Mouse (Mus musculus): ENCODE data around the gene Kdr. TPM values are rescaled to one million over a fixed set of nuclear protein-coding genes. Genes with fewer than 3 reads are reported as not detected.

Kdr gene
- 7.7 and 10.0 TPM in 2 replicates for polyA plus RNA-seq (2015; fragmentation: Nextera tagmentation; extraction: Ambion mirVana)

DNA sequence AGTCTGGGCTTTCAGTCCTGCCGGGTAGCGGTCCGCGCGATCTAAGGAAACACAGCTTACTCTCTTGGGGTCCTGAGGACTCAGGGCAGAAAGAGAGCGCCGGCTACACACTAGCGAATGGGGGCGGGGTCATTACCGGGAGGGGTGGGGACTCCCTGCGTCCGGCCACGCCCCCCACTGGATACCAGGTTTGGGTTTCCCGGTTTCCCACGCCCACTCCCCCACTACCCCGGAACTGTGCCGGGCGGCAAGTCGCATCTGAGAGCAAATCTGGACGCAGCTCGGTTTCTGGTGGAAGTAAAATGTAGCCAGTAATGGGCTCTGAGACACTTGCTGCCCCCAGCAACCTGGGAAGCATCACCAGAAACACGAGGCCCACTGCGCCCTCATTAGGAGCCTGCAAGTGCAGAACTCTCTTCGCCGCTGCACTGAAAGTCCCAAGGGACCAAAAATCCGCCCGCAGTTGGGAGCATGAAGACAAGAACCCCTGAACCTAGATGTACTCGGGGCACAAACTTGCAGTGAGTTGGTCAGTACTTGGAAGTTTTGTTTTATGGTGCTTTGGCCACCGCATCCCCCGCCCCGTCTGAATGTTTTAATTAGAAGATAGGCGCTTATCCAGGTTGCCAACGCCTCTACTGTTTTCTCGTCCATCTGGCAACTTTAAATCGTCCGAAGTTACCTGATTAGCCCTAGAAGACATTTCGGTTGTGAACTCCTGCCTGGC, at the start of gene Kdr:
TSS of gene Kdr (minus strand) at position 85 of the 727 bp plus-strand sequence.
- no peaks in the 10 kb centered on the region for H3K36me3 ChIP-seq
- H3K4me2 ChIP-seq = peak within 1 kb of the TSS; percentile 77
- H3K9me3 ChIP-seq (replicated peaks) = no peaks in the 10 kb centered on the region
- peaks cover 12% of the 10 kb centered on the region for H3K4me1 ChIP-seq (replicated peaks)
- under 1% methylated on average over 37 of the region's 37 CpGs for WGBS (ENCODE audit: insufficient replicate concordance)
- DNase-seq (no peak), ATAC-seq (ENCODE audit: low read depth) (peak; percentile 54)
- H3K9ac ChIP-seq = peak within 1 kb of the TSS; percentile 63
- H3K4me3 ChIP-seq (replicated peaks) = peak within 1 kb of the TSS; percentile 61
- H3K27ac ChIP-seq = peak within 1 kb of the TSS; percentile 43; the same call in 1 of the 2 replicates
- H3K27me3 ChIP-seq = peaks cover 85% of the 10 kb centered on the region

DNA sequence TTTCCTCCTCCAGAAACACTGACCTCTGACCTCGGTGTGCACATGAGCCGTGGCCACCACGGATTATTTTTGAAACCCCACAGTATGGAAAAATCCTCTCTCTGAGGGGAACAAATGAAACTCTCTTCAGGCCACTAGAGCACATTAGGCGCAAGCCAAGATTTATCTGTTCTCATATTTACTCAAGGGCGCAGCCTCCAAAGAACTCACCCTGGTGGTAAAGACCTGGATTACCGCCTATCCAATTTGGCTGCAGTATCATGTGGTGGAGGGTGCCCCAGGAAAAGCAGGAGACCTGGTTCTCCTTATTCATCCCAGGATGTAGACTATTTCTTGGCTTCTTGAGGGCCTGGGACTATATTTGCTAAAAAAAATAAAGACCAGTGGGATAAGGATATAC, 48.5 kb upstream of the Kdr start:
- Histone ChIP-seq H3K4me3 (replicated peaks) (no peak overlapping the region), H3K4me2 (no peak overlapping the region), H3K36me3 (no peaks in the 10 kb centered on the region), H3K27me3 (no peaks in the 10 kb centered on the region; the same call in 1 of the 2 replicates), H3K4me1 (replicated peaks) (no peaks in the 10 kb centered on the region), H3K27ac (no peak overlapping the region), H3K9me3 (replicated peaks) (no peaks in the 10 kb centered on the region), H3K9ac (no peak overlapping the region)
- no peak for DNase-seq
- WGBS (ENCODE audit: insufficient replicate concordance) = 62% methylated on average over 6 of the region's 6 CpGs
- no peak for ATAC-seq (ENCODE audit: low read depth)

DNA sequence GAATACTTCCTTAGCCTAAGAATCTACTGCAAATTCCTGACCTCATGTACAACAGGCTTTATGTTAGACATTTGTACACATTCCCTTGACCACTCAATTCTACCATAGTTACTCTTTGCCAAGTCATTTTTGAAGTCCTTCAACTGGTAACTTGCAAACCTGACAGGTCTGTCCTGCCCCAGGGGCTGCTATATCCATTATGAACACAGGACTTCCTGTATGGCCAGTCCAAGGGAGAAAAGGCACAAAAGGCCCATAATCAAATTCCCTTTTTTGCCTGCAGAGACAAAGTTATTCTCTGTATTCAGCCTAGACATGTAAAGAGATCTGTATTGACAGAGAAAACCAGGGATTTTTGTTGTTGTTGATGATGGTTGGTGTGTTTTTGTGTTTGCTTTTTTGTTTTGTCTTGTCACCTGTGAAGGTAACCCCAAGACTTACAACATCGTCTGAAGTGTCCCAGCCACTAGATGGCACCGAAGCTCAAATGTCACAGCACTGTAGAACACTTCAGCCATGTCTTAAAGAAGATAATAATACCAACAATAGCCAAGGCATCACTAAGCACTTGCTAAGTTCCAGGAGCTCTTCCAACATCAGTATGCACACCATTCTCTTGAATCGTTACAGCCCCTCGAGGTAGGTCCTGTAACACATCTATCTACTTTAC, 47.9 kb upstream of the Kdr start:
- no peak for ATAC-seq (ENCODE audit: low read depth)
- WGBS (ENCODE audit: insufficient replicate concordance) = 25% methylated on average over 4 of the region's 4 CpGs
- H3K9ac ChIP-seq = no peak overlapping the region
- H3K27ac ChIP-seq = no peak overlapping the region
- no peak overlapping the region for H3K4me2 ChIP-seq
- no peaks in the 10 kb centered on the region for H3K9me3 ChIP-seq (replicated peaks)
- DNase-seq = no peak
- no peak overlapping the region for H3K4me3 ChIP-seq (replicated peaks)
- H3K27me3 ChIP-seq = no peaks in the 10 kb centered on the region; the same call in 1 of the 2 replicates
- H3K4me1 ChIP-seq (replicated peaks) = no peaks in the 10 kb centered on the region
- no peaks in the 10 kb centered on the region for H3K36me3 ChIP-seq

DNA sequence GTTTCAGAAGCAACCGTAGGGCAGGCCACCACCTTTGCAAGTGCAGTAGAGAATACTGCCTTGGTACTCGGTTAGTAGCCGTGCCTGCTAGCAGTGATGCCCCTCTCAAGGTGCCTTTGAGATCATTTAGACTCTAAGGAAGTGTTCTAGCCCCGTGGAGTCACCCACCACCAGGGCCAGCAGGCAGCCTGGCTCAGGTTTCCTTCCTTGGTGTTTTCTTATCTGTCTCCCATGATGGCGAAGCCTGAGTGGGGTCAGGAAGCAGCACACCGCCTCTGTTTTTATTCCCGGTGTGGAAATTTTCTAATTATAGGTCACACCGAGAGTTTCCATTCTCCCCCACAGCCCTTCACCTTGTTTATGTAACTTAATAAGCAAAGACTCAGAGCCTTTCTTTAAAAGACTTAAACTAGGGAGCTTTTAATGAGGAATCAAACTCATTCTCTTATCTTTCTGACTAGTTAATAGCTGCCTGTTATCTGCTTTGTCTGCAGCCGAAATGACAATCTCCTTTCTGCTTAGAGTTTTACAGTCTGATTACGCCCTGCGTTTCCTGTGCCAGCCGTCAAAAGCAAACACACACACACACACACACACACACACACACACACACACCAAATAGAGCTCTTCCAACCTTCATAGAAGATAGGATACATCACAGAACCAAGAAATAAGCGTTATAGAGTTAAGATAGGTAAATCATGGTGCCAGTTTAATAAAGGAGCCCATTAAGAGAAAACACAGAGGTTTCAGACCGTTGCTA, 44.9 kb upstream of the Kdr start:
- DNase-seq = no peak
- H3K4me3 ChIP-seq (replicated peaks) = no peak overlapping the region
- no peak overlapping the region for H3K27ac ChIP-seq
- WGBS (ENCODE audit: insufficient replicate concordance) = 17% methylated on average over 14 of the region's 14 CpGs
- no peak overlapping the region for H3K9ac ChIP-seq
- H3K9me3 ChIP-seq (replicated peaks) = no peaks in the 10 kb centered on the region
- H3K4me2 ChIP-seq = no peak overlapping the region
- no peaks in the 10 kb centered on the region for H3K4me1 ChIP-seq (replicated peaks)
- no peaks in the 10 kb centered on the region for H3K36me3 ChIP-seq
- no peak for ATAC-seq (ENCODE audit: low read depth)
- no peaks in the 10 kb centered on the region; the same call in 1 of the 2 replicates for H3K27me3 ChIP-seq

DNA sequence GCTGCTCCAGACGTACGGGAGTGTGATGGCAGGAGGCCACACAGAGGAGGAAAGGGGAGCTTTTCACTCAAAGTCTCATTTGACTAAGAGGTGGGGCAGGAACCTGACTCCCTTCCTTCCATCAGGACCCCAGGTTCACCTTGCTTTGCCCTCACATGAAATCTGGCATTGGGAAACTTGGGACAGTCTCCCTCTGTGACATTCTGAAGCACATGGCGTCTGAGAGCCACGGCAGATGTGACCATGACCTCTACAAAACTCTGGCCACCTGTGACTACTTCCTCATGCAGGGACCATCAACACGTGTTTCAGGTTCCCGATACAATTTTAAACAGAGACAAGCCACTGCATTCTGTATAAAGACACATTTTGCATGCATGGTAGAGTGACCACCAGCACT, 44.2 kb upstream of the Kdr start:
- Histone ChIP-seq H3K4me2 (no peak overlapping the region), H3K27ac (no peak overlapping the region), H3K36me3 (no peaks in the 10 kb centered on the region), H3K27me3 (no peaks in the 10 kb centered on the region; the same call in 1 of the 2 replicates), H3K4me3 (replicated peaks) (no peak overlapping the region), H3K9me3 (replicated peaks) (no peaks in the 10 kb centered on the region), H3K4me1 (replicated peaks) (no peaks in the 10 kb centered on the region), H3K9ac (no peak overlapping the region)
- WGBS (ENCODE audit: insufficient replicate concordance) = 69% methylated on average over 6 of the region's 6 CpGs
- DNase-seq (no peak), ATAC-seq (ENCODE audit: low read depth) (no peak)

DNA sequence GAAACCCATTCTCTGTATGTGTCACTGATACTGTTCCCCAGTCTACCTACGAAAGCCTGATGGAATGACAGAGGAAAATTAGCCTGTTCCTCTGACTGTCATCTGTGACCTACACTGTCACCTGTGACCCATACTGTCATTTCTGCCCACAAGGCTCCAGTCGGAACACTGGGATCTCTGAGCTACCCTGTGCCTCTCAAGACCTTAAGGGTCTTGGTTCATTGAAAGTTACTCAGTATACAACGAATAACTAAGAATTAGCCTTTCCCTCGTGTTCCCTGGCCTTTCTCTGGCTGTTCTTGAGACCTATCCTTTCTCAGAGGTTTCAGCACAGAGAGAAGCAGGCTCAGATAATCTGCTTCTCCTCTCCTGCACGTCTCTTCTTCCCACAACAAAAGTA, 40.1 kb upstream of the Kdr start:
- Histone ChIP-seq H3K9me3 (replicated peaks) (no peaks in the 10 kb centered on the region), H3K4me3 (replicated peaks) (no peak overlapping the region), H3K27me3 (no peaks in the 10 kb centered on the region; the same call in 1 of the 2 replicates), H3K4me1 (replicated peaks) (no peaks in the 10 kb centered on the region), H3K9ac (no peak overlapping the region), H3K4me2 (no peak overlapping the region), H3K36me3 (no peaks in the 10 kb centered on the region), H3K27ac (no peak overlapping the region)
- DNase-seq (no peak), ATAC-seq (ENCODE audit: low read depth) (no peak)
- WGBS (ENCODE audit: insufficient replicate concordance) = 54% methylated on average over 5 of the region's 5 CpGs

DNA sequence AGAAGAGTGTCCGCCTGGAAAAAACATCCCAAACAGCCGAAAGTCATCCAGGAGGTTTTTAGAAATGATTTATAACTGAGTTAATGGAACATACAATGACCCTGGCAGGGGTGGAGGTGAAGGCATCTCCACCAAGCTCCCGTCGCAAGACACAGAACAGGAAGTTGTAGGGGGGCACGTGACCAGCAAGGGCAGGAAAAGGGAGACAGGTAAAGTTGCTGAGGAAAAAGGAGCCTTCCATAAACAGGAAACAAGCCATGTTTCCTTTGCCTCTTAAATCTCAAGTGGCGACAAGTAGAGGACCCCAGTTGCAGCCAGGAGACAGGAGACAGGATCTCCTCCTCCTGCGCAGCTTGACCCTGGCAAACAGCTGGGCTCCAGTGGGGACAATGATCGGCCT, 37.8 kb upstream of the Kdr start:
- ATAC-seq (ENCODE audit: low read depth) = no peak
- H3K4me2 ChIP-seq = no peak overlapping the region
- no peaks in the 10 kb centered on the region for H3K36me3 ChIP-seq
- H3K27me3 ChIP-seq = peaks cover 2% of the 10 kb centered on the region; the same call in 1 of the 2 replicates
- DNase-seq = no peak
- H3K27ac ChIP-seq = 0 out of 2 replicates have a peak overlapping the region, but pooled peaks have one; percentile 21
- H3K4me3 ChIP-seq (replicated peaks) = no peak overlapping the region
- WGBS (ENCODE audit: insufficient replicate concordance) = 47% methylated on average over 8 of the region's 8 CpGs
- no peaks in the 10 kb centered on the region for H3K9me3 ChIP-seq (replicated peaks)
- no peaks in the 10 kb centered on the region for H3K4me1 ChIP-seq (replicated peaks)
- H3K9ac ChIP-seq = no peak overlapping the region

DNA sequence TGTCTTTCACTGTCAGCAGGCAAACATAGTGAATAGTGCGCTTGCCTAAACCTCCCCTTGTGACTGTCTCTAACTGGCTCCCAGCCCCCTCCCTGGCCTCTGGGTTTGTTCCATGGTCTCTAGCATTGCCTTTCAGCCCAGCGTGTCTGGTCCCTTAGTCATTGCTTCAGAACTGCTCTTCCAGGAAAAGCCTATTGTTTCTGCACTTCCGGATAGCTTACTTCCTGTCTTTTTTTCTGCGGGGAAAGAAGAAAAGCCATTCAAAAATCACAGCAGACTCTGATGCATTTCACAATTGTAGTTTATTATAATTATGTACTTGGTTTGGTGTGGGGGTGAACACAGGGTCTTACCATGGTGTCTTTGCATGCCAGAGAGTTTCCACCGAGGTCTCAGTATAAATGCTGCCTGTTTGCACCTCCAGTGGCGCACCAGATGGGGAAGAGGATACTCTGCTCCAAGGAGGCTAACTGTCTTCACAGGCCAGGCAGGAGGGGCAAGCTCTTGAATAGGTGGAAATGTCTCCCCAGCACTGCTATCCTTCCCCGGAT, 35.7 kb upstream of the Kdr start:
- no peak for DNase-seq
- Histone ChIP-seq H3K36me3 (no peaks in the 10 kb centered on the region), H3K4me1 (replicated peaks) (no peaks in the 10 kb centered on the region), H3K4me2 (no peak overlapping the region), H3K27me3 (peaks cover 2% of the 10 kb centered on the region; the same call in 1 of the 2 replicates), H3K9ac (no peak overlapping the region), H3K27ac (0 out of 2 replicates have a peak overlapping the region, but pooled peaks have one; percentile 7), H3K9me3 (replicated peaks) (no peaks in the 10 kb centered on the region), H3K4me3 (replicated peaks) (no peak overlapping the region)
- no peak for ATAC-seq (ENCODE audit: low read depth)
- WGBS (ENCODE audit: insufficient replicate concordance) = 30% methylated on average over 7 of the region's 7 CpGs

DNA sequence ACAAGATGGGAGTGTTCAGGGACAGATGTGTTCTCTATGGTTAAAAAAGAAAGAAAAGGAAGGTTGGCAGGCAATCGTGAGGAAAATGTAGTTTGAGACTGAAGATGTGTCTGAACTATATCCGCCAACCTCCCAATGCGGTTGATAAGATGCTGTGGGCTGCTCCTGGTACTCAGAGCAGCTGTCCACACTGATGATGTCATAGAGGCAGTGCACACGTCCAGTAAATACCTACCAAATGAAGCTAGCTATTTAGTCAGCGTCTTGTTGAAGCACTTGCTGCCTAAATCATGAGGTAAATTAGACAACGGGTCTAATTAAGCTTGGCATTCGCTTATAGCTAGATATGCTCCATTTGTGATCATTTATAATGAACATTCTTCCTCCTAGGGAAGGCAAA, 28.1 kb upstream of the Kdr start:
- Histone ChIP-seq H3K9me3 (replicated peaks) (no peaks in the 10 kb centered on the region), H3K36me3 (no peaks in the 10 kb centered on the region), H3K27me3 (peaks cover 7% of the 10 kb centered on the region; the same call in 1 of the 2 replicates), H3K4me1 (replicated peaks) (no peaks in the 10 kb centered on the region; the same call in 1 of the 2 replicates), H3K4me3 (replicated peaks) (no peak overlapping the region), H3K9ac (no peak overlapping the region), H3K4me2 (no peak overlapping the region), H3K27ac (no peak overlapping the region)
- ATAC-seq (ENCODE audit: low read depth) = no peak
- no peak for DNase-seq
- WGBS (ENCODE audit: insufficient replicate concordance) = 63% methylated on average over 7 of the region's 7 CpGs

DNA sequence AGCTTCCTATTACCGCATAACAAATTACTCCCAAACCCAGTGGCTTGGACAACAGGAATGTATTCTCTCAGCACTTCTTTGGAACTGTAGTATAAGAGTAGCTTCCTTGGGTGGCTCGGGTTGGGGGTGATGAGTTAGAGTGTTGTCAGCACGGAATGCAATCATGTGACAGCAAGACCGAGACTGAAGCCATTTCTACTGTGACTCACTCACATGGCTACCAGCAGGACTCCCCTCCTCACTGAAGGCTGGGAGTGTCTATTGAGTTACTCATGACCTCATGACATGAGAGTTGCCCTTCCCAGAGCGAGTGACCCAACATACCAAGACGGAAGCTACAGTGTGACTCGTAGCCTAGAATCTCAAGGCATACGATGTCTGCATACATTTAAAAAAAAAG, 12.0 kb upstream of the Kdr start:
- WGBS (ENCODE audit: insufficient replicate concordance) = 74% methylated on average over 8 of the region's 8 CpGs
- Histone ChIP-seq H3K9me3 (replicated peaks) (no peaks in the 10 kb centered on the region), H3K4me2 (no peak overlapping the region), H3K4me1 (replicated peaks) (no peaks in the 10 kb centered on the region), H3K36me3 (no peaks in the 10 kb centered on the region), H3K27me3 (no peaks in the 10 kb centered on the region), H3K9ac (no peak overlapping the region), H3K4me3 (replicated peaks) (no peak overlapping the region), H3K27ac (no peak overlapping the region)
- ATAC-seq (ENCODE audit: low read depth) (no peak), DNase-seq (no peak)

DNA sequence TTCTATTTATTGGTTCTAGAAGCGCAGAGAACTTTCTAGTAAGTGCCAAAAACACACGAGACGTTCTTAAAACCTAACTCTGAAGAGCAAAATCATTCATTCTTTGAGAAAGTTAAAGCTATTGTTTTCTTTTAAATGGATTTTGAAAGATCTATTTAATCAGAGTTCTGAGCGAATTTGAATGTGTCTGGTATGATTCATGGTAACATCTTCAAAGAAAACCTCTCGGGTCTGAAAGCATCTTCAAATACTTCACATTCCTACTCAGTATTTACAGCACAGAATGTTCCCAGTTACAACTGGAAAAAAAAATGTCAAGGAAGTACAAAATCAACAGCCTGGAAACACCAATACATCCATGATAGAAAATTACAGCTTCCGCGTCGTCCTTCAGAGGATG, 9.3 kb upstream of the Kdr start:
- no peak overlapping the region for H3K9ac ChIP-seq
- H3K4me1 ChIP-seq (replicated peaks) = no peaks in the 10 kb centered on the region
- ATAC-seq (ENCODE audit: low read depth) = no peak
- H3K9me3 ChIP-seq (replicated peaks) = no peaks in the 10 kb centered on the region
- no peaks in the 10 kb centered on the region for H3K36me3 ChIP-seq
- no peak overlapping the region for H3K4me2 ChIP-seq
- H3K4me3 ChIP-seq (replicated peaks) = no peak overlapping the region
- H3K27ac ChIP-seq = no peak overlapping the region
- 75% methylated on average over 8 of the region's 8 CpGs for WGBS (ENCODE audit: insufficient replicate concordance)
- no peak for DNase-seq
- peaks cover 4% of the 10 kb centered on the region; the same call in 1 of the 2 replicates for H3K27me3 ChIP-seq
